Mouse (Mus musculus) 416B (cell line): ENCODE data around the gene Cds2.
A peak's percentile ranks its signal among the peaks of the same experiment; 100 is the strongest.
"Not testable (repeated sequence)": the region's sequence is repeated elsewhere in the genome, so short reads cannot be mapped to it uniquely, and the experiment has no call there.

Experiments used
- DNase-seq: peaks from one replicate; pipeline ENCODE4 v3.0.0; 2011; ENCODE audit warnings: low read depth

Gene Cds2

DNA sequence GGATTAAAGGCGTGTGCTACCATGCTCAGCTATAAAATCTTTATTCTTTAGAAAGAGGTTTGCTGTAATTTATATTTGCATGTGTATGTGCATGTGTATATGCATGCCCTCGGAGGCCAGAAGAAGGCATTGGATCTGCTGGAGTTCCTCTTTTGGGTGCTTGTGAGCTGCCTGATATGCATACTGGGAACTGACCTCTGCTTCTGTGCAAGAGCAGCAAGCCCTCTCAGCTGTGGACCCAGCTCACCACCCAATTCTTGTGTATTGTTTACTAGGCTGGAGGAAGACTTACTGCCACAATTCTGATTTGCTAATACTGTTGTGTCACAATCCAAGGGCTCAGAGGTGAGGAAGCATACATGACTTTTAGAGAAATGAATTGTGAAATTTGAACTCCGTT, 3.1 kb downstream of the Cds2 start:
- DNase-seq = peak; percentile 74

DNA sequence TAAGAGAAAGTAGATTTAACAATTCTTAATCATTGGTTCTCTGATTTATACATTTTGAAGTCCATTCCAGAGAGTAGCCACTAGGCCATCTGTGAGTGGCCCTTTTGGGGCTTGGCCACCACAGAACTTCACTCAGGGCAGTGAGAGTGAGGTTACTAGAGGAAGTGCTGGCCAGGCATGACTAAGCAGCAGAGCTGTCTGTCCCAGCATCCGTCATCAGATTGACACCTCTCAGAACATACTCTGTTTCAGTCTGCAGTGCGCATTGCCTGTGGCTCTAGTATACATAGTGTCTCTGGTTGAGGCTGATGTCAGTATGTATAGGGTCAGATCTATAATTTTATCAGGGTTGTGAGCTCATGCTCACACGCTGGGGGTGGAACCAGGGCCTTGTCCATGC, 6.3 kb downstream of the Cds2 start:
- peak; percentile 90 for DNase-seq

DNA sequence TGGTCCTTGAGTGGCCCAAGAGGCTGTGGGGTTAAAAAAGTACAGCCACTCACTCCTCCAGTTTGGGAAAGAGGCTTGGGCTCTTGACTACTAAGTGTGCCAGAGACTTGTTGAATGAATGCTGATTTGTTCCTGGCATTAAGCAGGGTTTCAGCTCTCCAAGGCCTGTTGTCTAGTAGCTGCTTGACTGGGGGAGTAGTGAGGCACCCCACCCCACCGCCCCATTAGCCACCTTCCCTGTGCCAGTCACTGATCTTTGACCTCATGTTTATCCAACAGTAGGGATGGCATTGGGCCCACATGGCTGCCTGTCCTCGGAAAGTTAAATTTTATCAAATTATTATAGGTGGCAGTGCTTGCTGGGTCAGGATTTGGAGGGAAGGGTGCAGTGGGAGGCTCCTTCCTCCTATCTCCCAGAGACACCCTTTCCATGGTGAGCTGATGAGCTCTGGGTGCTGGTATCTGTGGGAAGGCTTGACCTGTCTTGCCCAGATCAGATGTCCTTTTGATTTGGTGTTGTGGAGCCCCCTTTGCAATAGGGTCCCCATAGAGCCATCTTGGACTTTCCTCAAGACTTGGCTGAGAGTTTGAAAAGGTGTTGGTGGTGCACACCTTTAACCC, 7.5 kb downstream of the Cds2 start:
- no peak for DNase-seq

DNA sequence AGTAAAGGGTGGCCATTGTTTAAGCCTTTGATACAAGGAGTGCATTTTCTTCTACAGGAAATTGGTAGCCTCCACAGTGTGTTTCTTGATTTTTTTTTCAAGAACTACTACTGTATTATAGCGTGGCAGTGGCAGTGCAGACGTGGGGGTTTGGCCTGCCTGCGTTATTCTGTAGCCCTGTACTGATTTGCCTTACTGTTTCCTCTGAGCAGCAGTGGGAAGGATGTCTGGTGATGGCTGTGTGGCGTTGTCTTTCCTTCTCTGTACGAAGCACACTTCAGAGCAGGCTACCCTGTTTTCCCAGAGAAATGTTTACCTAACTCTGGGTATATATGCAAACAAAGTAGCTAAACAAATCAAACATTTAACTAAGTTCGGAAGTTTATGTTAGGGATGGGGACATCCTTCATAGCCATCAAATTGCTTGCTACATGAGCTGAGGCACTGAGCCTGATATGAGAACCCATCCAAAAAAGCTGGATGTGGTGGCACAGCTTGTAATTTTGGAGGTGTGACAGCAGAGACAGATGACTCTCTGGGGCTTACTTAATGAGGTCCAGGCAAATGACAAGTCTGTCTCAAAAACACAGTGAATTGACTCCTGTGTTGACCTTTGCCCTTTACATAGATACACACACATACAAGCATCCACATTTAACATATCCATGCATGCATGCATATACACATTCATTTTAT, 9.9 kb downstream of the Cds2 start:
- DNase-seq = no peak

DNA sequence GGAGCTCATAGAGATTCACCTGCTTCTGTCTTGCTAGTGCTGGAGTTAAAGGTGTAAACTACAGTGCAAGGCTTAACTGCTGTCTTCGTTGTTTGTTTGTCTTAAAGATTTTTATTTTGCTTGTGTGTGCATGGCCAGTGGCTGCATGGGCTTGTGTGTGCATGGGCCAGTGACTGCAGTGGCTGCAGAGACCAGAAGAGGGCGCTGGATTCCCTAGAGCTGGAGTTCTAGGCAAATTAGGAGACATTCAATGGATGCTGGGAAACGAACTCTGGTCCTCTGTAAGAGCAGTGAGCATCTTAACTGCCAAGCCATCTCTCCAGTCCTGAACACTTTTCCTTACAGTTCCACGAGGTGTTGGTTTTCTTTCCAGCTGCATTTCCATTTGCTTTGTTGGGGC, 12.6 kb downstream of the Cds2 start:
- no peak for DNase-seq

DNA sequence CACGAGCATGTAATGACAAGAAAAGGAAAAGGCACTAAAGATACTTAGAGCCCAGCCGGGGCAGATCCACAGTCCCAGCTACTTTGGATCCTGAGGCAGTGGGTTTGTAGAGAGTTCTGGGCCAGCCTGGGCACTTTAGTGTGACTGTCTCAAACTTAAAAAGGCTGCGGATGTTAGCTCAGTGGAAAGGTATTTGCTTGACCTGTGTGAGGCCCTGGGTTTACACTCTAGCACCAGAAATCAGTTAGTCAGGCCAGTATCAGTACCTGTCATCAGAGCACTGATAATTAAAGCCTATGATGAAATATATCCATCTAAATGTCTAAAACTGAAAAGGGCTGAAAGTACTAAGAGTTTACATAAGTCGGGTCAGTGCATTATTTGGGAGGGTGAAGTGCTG, 13.3 kb downstream of the Cds2 start:
- DNase-seq = no peak

DNA sequence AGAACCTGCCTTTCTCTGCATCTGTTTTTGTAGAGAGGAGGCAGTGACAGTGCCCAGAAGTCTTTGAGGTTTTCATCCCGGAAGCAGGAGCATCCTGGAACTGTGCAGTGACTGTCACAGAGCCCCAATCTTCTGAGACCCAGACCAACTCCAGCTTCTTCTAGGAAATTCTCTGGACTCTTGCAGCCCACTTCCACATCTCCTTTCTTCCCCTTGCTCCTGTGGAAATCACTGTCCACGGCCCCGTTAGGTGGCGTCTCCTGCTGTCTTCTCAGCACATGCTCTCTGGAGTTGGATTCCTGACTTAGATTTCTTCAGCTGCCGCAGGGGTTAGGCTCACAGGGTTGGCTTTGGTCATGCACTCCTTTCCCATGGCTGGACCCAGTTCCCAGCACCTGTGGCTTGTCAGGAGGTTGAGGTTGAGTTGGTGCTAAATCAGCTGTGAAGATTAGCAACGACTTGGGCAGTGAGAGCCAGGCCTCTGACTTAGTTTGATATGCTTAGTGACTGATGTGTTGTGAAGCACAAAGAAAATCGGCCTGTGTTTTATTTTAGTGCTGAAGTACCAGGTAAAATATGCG, 15.4 kb downstream of the Cds2 start:
- no peak for DNase-seq

DNA sequence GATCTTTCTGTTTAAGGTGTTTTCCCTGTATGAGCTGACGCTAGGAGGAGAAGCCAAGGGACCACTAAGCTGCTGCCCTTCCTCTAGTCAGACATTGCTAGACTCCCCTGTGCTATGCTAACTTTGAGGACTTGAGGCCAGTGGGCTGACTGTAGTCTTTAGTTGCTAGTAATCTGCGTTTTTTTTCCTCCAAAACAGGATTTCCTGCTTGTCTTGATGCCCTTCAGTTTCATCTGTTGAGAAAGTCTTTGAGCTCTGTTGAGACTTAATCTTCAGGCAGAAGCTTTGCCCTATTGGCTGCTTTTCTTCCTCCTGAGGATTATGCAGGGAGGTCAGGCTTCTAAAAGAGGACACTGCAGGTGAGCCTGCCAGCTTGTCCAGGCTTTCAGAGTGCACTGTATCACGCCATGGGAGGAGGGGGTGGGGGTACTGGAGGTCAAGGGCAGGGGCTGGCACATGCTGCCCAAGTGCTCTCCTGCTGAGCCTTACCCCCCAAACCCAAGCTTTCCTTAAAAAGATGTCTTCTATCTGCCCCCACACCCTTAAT, 16.5 kb downstream of the Cds2 start:
- peak; percentile 28 for DNase-seq

DNA sequence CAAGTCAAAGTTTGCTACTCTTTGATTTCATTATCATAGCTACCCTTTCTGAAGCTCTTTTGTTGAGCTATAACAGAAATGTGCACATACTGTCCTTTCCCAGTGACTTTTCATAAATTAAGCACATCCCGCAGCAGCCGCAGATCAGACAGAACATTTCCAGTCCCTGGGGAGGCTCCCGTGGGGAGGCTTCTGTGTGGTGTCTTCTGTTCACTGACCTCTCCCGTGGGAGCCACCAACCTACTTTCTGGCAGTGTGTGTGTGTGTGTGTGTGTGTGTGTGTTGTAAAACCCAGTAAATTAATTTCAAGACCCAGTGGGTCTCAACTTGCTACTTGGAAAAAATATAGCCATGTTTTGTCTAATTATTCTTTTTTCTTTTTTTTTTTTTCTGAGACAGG, 17.0 kb downstream of the Cds2 start:
- no peak for DNase-seq

DNA sequence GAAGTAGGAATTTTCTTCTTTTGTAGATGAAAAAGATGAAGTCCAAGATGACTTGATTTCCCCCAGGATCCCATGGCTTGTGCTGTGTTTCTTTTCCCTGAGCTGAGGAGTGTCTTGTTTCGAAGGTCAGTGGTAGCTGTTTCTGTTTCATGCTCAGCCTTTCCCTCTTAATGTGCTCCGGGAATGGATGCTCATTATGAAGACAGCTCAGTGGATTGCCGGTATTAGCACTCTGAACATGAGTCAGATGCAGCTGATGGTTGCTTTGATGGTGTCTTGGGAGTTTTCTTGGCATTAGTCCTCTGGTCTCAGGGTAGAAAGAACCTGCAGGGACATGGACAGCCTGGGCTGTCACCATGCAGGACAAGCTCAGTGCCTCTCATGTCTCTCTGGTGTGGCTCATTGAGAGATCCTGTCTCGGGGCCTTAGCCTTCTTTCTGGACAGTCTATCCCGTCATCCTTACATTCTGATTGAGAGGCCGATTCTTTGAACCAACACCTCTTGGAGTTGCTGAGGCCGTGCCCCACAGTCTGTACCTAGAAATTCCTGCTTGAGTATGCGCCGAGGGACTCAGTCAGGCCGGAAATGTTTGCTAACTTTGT, 17.7 kb downstream of the Cds2 start:
- no peak for DNase-seq

DNA sequence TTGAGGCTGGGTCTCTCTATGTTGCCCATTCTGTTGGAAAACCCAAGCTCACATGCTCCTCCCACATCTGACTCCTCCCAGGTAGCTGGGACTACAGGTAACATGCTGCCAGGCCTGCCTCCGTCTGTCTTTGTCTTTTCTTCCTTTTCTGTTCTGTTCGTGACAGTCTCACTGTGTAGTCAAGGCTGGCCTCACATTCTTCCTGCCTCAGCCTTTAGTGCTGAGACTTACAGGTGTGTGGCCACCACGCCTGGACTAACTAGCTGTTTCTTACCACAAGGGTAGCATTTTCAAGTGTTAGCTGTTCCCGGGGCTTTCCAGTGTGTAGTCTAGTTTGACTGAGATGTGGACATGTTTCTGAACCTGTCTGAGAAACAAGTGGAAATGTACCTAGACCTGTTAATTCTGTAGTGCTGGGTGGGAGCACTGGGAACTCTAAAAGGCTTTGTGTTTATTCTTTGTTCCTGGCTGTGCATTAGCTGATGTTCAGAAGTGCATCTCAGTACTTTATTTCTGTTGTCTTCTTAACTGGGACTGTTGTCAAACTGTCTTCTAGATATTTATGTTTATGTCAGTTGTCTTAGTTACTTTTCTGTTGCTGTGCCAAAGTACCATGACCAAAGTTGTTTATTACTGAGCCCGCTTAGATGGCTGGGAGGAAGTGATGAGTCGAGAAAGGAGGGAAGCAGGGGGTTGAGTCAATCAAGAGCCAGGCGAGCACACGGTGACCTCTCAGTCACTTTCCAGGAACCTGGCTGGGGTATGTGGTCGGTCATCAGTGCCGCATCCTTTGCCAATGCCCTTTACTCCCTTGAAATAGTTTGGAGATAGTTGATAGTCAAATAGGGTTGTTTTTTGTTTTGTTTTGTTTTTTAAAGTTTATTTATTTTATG, 18.9 kb downstream of the Cds2 start:
- peak; percentile 66 for DNase-seq

DNA sequence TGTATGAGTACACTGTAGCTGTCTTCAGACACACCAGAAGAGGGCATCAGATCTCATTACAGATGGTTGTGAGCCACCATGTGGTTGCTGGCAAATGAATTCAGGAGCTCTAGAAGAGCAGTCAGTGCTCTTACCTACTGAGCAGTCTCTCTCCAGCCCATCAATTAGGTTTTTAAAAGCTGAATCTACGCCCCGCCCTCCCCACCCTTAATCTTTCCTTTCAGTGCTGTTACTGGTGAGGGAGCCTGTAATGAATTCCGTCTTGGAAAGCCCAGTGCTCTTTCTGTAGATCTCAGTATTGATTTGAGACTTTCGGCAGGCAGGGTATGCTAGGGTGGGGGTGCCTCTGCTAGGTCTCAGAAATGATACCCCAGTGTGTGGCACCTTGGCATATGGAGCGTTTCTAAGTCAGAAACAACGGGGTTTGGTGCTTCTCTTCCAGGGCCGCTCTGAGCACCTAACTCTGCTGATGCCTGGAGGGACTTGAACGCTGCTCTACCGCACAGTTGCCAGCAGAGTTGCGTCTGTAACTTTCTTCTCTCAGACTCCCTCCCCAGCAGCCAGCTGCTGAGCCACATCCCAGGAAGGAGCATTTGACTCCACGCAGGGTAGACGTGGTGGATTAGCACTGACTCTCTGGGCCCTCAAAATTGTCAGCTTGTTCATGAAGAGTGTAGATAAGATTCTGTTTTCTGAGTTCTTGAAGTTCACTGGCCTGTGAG, 19.7 kb downstream of the Cds2 start:
- no peak for DNase-seq

DNA sequence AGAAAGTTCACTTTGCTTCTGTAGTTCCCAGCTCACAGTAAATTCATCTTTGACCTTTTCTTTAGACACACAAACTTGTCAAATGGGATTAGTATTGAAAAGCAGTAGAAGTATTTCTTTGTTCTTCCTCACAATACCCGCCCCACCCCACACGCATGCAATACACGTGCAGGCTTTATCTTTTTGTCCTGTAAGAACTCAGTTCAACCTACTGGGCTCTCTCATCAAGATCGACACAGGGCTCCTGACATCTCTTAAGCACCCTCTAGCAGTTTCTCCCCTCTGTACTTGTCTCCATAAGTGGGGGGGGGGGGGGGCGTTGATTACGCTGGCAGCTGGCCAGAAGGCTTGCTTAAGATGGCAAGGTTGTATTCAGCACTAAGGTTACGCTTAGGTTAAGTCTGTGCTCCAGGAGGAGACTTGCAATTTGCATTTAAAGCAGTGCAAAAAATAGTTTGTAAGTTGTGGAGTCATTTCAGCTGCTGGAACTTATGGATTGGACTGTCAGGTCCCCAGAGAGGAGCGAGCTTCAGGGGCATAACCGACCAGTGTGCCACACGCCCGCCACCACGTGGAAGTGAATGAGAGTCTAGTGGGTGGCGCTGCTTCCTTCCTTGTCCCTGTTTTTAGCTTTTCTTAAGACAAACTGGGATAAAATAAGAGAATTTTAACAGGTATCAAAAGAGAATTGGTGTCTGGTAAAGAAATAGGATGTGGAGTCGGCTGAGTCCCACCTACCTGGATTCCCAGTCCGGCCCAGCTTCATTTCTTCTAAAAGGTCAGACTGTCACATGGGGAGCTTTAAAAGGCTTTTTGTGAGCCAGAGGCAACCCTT, 20.5 kb downstream of the Cds2 start:
- DNase-seq = no peak

DNA sequence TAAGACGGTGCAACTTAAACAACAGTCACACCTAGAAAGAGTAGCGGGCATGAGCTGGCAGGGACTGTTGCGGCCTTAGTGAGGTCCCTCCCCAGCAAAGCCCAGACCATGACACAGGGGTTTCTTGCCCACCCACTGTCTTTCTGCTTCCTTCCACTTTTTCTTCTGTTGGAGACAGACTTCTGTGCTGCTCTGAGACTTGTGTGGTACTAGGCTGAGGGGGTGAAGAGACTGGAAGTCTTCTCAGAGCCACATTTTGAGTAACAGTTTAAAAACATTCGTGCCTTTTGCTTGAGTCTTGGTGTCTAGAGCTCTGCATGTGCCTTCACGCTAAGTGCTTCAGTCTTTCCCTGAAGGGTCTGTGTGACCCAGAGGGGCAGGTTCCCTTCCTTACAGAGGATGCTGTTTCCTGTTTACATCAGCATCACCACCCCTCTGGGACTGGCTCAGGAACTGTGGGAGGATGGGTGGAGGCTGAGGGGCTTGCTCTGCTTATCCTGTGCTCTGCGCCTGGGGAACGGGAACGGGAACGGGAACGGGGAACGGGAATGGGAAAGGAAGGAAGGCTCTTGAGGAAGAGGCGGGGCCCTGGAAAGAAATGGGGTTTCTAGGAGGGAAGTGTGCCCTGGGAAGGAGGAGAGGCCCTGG, 21.7 kb downstream of the Cds2 start:
- DNase-seq = no peak

DNA sequence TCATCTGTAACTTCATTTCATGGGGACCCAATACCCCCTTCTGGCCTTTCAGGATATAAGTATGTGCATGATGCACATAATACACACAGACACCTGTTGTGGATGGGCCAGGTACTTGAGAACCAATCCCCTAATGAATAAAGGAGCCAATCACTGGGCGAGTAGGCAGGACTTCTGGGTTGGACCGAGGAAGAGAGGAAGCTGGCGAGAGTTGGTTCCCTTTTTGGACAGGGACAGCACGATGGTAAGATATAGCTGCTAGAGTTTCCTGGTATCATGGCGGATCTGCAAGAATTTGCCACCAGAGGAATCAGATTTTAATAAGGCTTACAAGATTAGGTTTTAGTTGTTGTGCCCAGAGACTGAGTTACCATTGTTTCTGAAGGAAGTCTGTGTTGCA, 22.8 kb downstream of the Cds2 start:
- DNase-seq = not testable (repeated sequence)

DNA sequence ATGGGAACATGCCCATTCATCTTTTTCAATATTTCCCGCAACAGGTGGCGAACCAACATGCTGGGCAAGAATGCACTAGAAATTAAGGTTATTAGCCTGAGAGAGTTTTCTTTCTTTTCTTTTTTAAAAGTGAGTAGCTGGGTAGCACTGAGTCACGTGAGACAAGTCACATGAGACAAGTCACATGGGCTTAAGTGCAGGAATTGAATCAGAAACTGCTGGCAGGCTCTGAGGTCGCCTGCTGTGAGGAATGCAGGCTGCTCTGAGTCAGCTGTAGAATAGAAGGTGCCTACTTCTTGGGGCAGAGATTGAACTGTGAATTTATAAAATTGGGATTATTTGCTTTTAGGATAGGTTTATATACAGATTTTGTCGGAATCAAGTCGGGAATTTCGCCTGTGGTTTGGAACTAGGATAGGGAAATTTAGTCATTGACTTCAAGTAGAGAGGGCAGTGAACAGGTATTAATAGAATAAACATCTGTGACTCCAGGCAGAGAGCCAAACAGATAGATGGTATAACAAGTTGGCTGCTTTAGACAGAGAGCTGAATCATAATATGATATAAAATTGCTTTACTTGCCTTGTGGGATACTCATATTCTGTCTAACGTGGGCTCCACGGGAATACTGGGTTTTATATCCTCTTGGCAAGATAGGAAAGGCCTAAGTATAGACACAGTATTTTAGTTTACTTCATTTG, 23.6 kb downstream of the Cds2 start:
- no peak for DNase-seq

DNA sequence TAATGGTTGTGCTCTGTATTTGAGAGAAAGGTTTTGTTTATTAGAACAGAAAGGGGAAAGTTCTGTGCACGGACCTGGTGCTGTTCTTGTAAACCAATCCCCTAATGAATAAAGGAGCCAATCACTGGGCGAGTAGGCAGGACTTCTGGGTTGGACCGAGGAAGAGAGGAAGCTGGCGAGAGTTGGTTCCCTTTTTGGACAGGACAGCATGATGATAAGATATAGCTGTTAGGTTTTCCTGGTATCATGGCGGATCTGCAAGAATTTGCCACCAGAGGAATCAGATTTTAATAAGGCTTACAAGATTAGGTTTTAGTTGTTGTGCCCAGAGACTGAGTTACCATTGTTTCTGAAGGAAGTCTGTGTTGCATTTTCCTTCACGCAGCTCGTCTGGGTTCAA, 26.3 kb downstream of the Cds2 start:
- not testable (repeated sequence) for DNase-seq

DNA sequence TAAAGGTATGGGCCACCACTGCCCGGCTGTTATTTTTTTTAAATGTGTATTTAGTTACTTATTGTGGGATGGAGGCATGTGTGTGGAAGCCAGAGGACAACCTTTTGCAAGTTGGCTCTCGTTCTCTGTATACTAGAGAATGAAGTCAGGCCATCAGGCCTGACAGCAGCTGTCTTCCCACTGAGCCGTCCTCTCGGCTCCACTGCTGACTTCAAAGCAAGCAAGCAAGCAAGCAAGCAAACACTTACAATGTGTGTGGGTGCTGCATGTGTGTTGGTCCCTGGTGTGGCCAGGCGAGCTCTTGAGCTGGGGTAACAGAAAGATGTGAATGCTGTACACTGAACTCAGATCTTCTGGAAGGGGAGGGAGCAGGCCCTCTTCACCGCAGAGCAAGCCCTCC, 27.9 kb downstream of the Cds2 start:
- DNase-seq = no peak

DNA sequence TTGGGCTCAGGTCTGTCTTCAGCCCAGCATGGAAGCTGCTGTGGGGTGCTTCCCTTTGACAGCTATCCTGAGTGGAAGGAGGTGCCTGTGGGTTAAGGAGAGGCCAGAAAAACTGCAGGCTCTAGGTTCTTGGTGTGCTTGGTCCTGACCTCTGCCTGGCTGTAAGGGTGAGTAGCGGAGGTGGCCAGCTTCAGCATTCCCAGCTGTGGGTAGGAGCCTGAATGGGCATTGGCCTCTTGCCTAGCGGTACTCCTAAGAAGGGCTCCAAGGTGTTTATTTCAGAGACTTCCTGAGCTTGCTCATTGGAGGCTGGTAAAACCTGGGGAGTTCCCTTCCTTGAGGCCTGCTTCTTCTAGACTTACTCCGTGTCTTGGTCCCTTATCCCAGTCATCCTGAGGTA, 28.3 kb downstream of the Cds2 start:
- no peak for DNase-seq
